Mouse (Mus musculus): Measurements from ENCODE around the gene Scgb1b3. TPM values are rescaled to one million over a fixed set of nuclear protein-coding genes. Genes with fewer than 3 reads are reported as not detected.

Scgb1b3 gene
- not detected in 2 replicates for polyA plus RNA-seq (2015; fragmentation: Nextera tagmentation; extraction: Ambion mirVana)

GRCm38 (mm10) chr7:31375292-31375691 lies at the start of gene Scgb1b3:
Gene Scgb1b3, plus strand, starts transcription at chr7:31375592.

GRCm38 (mm10) chr7:31362022-31362560 lies 13.3 kb upstream of the Scgb1b3 start, which contains the start of gene Scgb2b3:
Gene Scgb2b3, minus strand, starts transcription at chr7:31362072.

Other genes with a start within 250 kb of the Scgb1b3 start
- gene Scn1b, start 248.6 kb upstream of the Scgb1b3 start, polyA plus RNA-seq (2015; fragmentation: Nextera tagmentation; extraction: Ambion mirVana): 3.4 and 4.9 TPM in 2 replicates
- gene Gramd1a, start 219.7 kb upstream of the Scgb1b3 start, polyA plus RNA-seq (2015; fragmentation: Nextera tagmentation; extraction: Ambion mirVana): 22.1 and 28.0 TPM in 2 replicates
- gene Scgb2b2, start 85.1 kb upstream of the Scgb1b3 start, polyA plus RNA-seq (2015; fragmentation: Nextera tagmentation; extraction: Ambion mirVana): not detected in 2 replicates
- not detected in 2 replicates for gene Scgb1b2, start 83.8 kb upstream of the Scgb1b3 start, polyA plus RNA-seq (2015; fragmentation: Nextera tagmentation; extraction: Ambion mirVana)
- not detected in 2 replicates for gene Scgb2b3, start 13.5 kb upstream of the Scgb1b3 start, polyA plus RNA-seq (2015; fragmentation: Nextera tagmentation; extraction: Ambion mirVana)